Mouse (Mus musculus) hindbrain, embryonic 16.5 days (tissue): ENCODE data around the gene Nacc1. TPM values are rescaled to one million over a fixed set of nuclear protein-coding genes. Genes with fewer than 3 reads are reported as not detected.

Experiments used
- ATAC-seq: fragments of 200-750 bp; cut with Nextera tagmentation; 2 replicates; pipeline ENCODE4 v1.8.0; 2017; ENCODE audit warnings: moderate TSS enrichment, moderate library complexity
- H3K27ac ChIP-seq: fragments of 300-500 bp; sonication (generic); 2 replicates; pipeline ENCODE4 v1.5.1; 2014; ENCODE audit warnings: low read depth, mild to moderate bottlenecking, control low read depth, low read length, moderate library complexity
- H3K27me3 ChIP-seq: fragments of 300-500 bp; sonication (generic); replicated peaks from 2 replicates; pipeline ENCODE4 v1.6.1; 2014; ENCODE audit warnings: low read length; ENCODE audit not compliant: control insufficient read depth, insufficient read depth
- H3K36me3 ChIP-seq: fragments of 300-500 bp; sonication (generic); 2 replicates; pipeline ENCODE4 v1.6.1; 2014; ENCODE audit warnings: mild to moderate bottlenecking, low read length, moderate library complexity, mixed read lengths; ENCODE audit not compliant: control insufficient read depth, insufficient read depth
- H3K4me1 ChIP-seq: fragments of 300-500 bp; sonication (generic); 2 replicates; pipeline ENCODE4 v1.6.1; 2014; ENCODE audit warnings: low read depth, low read length; ENCODE audit not compliant: control insufficient read depth, insufficient read depth
- H3K4me2 ChIP-seq: fragments of 300-500 bp; sonication (generic); 2 replicates; pipeline ENCODE4 v1.6.1; 2014; ENCODE audit warnings: mild to moderate bottlenecking, low read length, control low read depth, moderate library complexity
- H3K4me3 ChIP-seq: fragments of 300-500 bp; sonication (generic); 2 replicates; pipeline ENCODE4 v1.5.1; 2014; ENCODE audit warnings: mild to moderate bottlenecking, low read length, control low read depth, moderate library complexity
- H3K9ac ChIP-seq: fragments of 300-500 bp; sonication (generic); 2 replicates; pipeline ENCODE4 v1.6.1; 2014; ENCODE audit warnings: low read depth, mild to moderate bottlenecking, control low read depth, low read length, moderate library complexity
- H3K9me3 ChIP-seq: fragments of 300-500 bp; sonication (generic); 2 replicates; pipeline ENCODE4 v1.6.1; 2014; ENCODE audit warnings: mild to moderate bottlenecking, low read length, moderate library complexity; ENCODE audit not compliant: control insufficient read depth
- WGBS: fragments of 180-500 bp; shearing (Covaris S2); extraction: QIAGEN DNeasy Blood & Tissue Kit; methylation state at CpG from one replicate; pipeline ENCODE4 v1.1.7; 2014; 5-methylcytosine and 5-hydroxymethylcytosine counted together
- polyA plus RNA-seq: library from polyadenylated mRNA; unstranded; fragments of >200 nt; fragmentation: Nextera tagmentation; extraction: Ambion mirVana; gene quantifications from 2 replicates; pipeline ENCODE4 v1.2.1, GENCODE M21; 2015

Gene Nacc1
- polyA plus RNA-seq, 1 experiment from 2014 or later = 12.4 TPM

- WGBS = 12% methylated on average over 34 of the region's 38 CpGs
- Histone ChIP-seq H3K9ac (peak overlapping the region; percentile 41), H3K4me2 (peak overlapping the region; percentile 21; the same call in 1 of the 2 replicates), H3K4me3 (0 out of 2 replicates have a peak overlapping the region, but pooled peaks have one; percentile 3), H3K9me3 (no peaks in the 10 kb centered on the region), H3K27me3 (peaks cover 20% of the 10 kb centered on the region), H3K36me3 (no peaks in the 10 kb centered on the region; the same call in 1 of the 2 replicates), H3K27ac (peak overlapping the region; percentile 69; the same call in 1 of the 2 replicates), H3K4me1 (peaks cover 24% of the 10 kb centered on the region)
- no peak for ATAC-seq
Observed at GRCm38 (mm10) chr8:84703466-84704249, 16.0 kb upstream of the Nacc1 start.

GRCm38 (mm10) chr8:84702963-84703465 is 15.4 kb upstream of the Nacc1 start:
- no peak overlapping the region for H3K4me3 ChIP-seq

GRCm38 (mm10) chr8:84702561-84702960 is 14.9 kb upstream of the Nacc1 start:
- Histone ChIP-seq H3K4me2 (peak overlapping the region; percentile 13), H3K4me1 (peaks cover 18% of the 10 kb centered on the region), H3K27me3 (peaks cover 19% of the 10 kb centered on the region), H3K9ac (no peak overlapping the region), H3K36me3 (peaks cover 9% of the 10 kb centered on the region), H3K9me3 (no peaks in the 10 kb centered on the region), H3K27ac (no peak overlapping the region), H3K4me3 (no peak overlapping the region)
- ATAC-seq = no peak
- WGBS = 75% methylated on average over 9 of the region's 9 CpGs

More at GRCm38 (mm10) chr8:84702963-84703465, 15.4 kb upstream of the Nacc1 start:
- Histone ChIP-seq H3K4me2 (peak overlapping the region; percentile 13), H3K27ac (no peak overlapping the region), H3K9me3 (no peaks in the 10 kb centered on the region), H3K9ac (no peak overlapping the region), H3K27me3 (peaks cover 20% of the 10 kb centered on the region), H3K36me3 (peaks cover 5% of the 10 kb centered on the region; the same call in 1 of the 2 replicates), H3K4me1 (peaks cover 21% of the 10 kb centered on the region)
- 82% methylated on average over 6 of the region's 6 CpGs for WGBS
- ATAC-seq = no peak

- Histone ChIP-seq H3K4me3 (no peak within 1 kb of the TSS), H3K4me2 (no peak within 1 kb of the TSS; the same call in 1 of the 2 replicates), H3K36me3 (peaks cover 18% of the 10 kb centered on the region), H3K27me3 (peaks cover 17% of the 10 kb centered on the region), H3K9ac (peak within 1 kb of the TSS; percentile 36), H3K4me1 (peaks cover 12% of the 10 kb centered on the region), H3K9me3 (no peaks in the 10 kb centered on the region), H3K27ac (peak within 1 kb of the TSS; percentile 24)
- ATAC-seq = no peak; the same call in 1 of the 2 replicates
- 16% methylated on average over 34 of the region's 34 CpGs for WGBS
Observed at GRCm38 (mm10) chr8:84700941-84701911, 13.6 kb upstream of the Nacc1 start, which contains the start of gene Lyl1. Gene Lyl1 (plus strand): TSS chr8:84701457.

GRCm38 (mm10) chr8:84700526-84700925 is 12.9 kb upstream of the Nacc1 start:
- peaks cover 17% of the 10 kb centered on the region for H3K27me3 ChIP-seq
- H3K4me2 ChIP-seq = no peak overlapping the region
- H3K4me1 ChIP-seq = peaks cover 10% of the 10 kb centered on the region
- H3K4me3 ChIP-seq = no peak overlapping the region
- no peak overlapping the region for H3K9ac ChIP-seq
- H3K9me3 ChIP-seq = no peaks in the 10 kb centered on the region
- peaks cover 18% of the 10 kb centered on the region for H3K36me3 ChIP-seq
- no peak for ATAC-seq
- no peak overlapping the region; the same call in 1 of the 2 replicates for H3K27ac ChIP-seq
- WGBS = 87% methylated on average over 5 of the region's 5 CpGs

GRCm38 (mm10) chr8:84699861-84700322 is 12.2 kb upstream of the Nacc1 start:
- ATAC-seq = 0 out of 2 replicates have a peak, but pooled peaks have one; percentile 16
- Histone ChIP-seq H3K9ac (no peak overlapping the region), H3K27me3 (peaks cover 17% of the 10 kb centered on the region)

GRCm38 (mm10) chr8:84698929-84699401 is 11.3 kb upstream of the Nacc1 start:
- H3K27me3 ChIP-seq = peaks cover 17% of the 10 kb centered on the region
- H3K4me1 ChIP-seq = peaks cover 3% of the 10 kb centered on the region
- peak overlapping the region; percentile 40 for H3K27ac ChIP-seq
- H3K9me3 ChIP-seq = no peaks in the 10 kb centered on the region
- ATAC-seq = no peak
- H3K9ac ChIP-seq = no peak overlapping the region
- 89% methylated on average over 9 of the region's 9 CpGs for WGBS
- no peak overlapping the region for H3K4me2 ChIP-seq
- H3K36me3 ChIP-seq = peaks cover 18% of the 10 kb centered on the region
- H3K4me3 ChIP-seq = no peak overlapping the region

More at GRCm38 (mm10) chr8:84699861-84700322, 12.2 kb upstream of the Nacc1 start:
- Histone ChIP-seq H3K27ac (peak overlapping the region; percentile 40), H3K4me1 (peaks cover 7% of the 10 kb centered on the region), H3K4me3 (no peak overlapping the region), H3K4me2 (no peak overlapping the region), H3K36me3 (peaks cover 18% of the 10 kb centered on the region), H3K9me3 (no peaks in the 10 kb centered on the region)
- 54% methylated on average over 7 of the region's 7 CpGs for WGBS

GRCm38 (mm10) chr8:84698288-84698687 is 10.6 kb upstream of the Nacc1 start:
- Histone ChIP-seq H3K9ac (no peak overlapping the region), H3K27me3 (peaks cover 11% of the 10 kb centered on the region), H3K36me3 (peaks cover 23% of the 10 kb centered on the region), H3K4me3 (no peak overlapping the region), H3K9me3 (no peaks in the 10 kb centered on the region), H3K4me2 (no peak overlapping the region), H3K4me1 (no peaks in the 10 kb centered on the region), H3K27ac (no peak overlapping the region; the same call in 1 of the 2 replicates)
- WGBS = 95% methylated on average over 5 of the region's 5 CpGs
- no peak for ATAC-seq
